Mouse (Mus musculus) Patski (cell line): ENCODE data around the gene Trim56. TPM values are rescaled to one million over a fixed set of nuclear protein-coding genes. Genes with fewer than 3 reads are reported as not detected.
A peak's percentile ranks its signal among the peaks of the same experiment; 100 is the strongest.

Source experiments
- ATAC-seq: fragments of 100-300 bp; one replicate; pipeline ENCODE4 v1.8.0; 2021
- CTCF ChIA-PET: fragments of 350-600 bp; sonication (Branson Sonifier 250); formaldehyde crosslinking; loops from one replicate; lab custom pipeline; 2022; ENCODE audit warnings: inconsistent platforms; lab: Charles Lee
- POLR2A ChIA-PET: fragments of 350-600 bp; sonication (Branson Sonifier 250); formaldehyde crosslinking; loops from one replicate; lab custom pipeline; 2022; ENCODE audit warnings: antibody characterized with exemption, inconsistent platforms; lab: Charles Lee
- DNase-seq: peaks from one replicate; pipeline ENCODE4 v3.0.0-alpha.2; 2011; ENCODE audit warnings: low read depth, low spot score
- H3K27me3 ChIP-seq: fragments of 371-371 bp; one replicate; pipeline ENCODE4 v1.5.1; 2021
- CTCF ChIP-seq: fragments of 100-300 bp; IDR thresholded peaks from one replicate; pipeline ENCODE4 v1.5.1; 2021
- in situ Hi-C: fragments of 300-500 bp; cut with MboI; formaldehyde crosslinking; loops from 3 replicates; pipeline ENCODE4 v1.11.1; 2018; ENCODE audit warnings: low pct_unique_long_range_greater_than_20kb, mixed read lengths
- polyA plus RNA-seq: library from polyadenylated mRNA; unstranded; gene quantifications from one replicate; pipeline ENCODE4 v1.2.3, GENCODE M21; 2021

The Trim56 gene
- polyA plus RNA-seq, 1 experiment from 2014 or later: 35.6 TPM

DNA sequence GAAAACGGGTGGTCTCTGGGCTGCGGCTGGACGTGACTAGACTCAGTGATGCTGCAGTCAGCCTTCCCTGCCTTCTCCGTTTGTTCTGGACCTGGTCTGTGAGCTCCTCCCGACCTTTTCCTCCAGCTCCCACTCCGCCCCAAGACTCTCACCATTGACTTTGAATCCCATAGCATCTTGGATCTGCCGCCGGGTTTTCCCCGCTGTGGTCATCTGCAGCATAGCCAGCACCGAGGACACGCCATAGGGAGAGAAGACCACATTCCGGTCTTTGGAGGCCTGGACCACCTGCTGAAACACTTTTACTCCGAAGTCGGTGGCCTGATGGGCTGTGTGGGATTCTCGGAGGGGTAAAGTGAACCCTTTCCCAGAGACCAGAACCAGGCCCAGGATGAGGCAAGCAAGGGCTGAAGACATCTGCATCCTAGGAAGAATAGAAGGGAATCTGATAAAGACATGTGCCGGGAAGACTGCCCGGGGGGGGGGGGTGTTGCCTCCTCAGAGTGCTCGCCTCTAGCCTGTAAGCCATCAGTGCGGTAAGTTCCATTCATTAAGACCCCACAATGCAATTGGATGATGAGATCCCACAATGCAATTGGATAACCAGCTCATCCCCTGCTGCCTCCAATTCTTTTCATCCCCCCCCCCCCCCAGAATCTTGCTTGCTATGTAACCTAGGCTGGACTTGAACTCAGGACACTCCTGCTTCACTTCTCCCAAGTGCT, 45.0 kb downstream of the Trim56 start:
- ATAC-seq (no peak), DNase-seq (no peak)
- CTCF ChIA-PET: interaction anchor here (1.0 to 2.5 kb wide), 4 partner anchors 18 to 57 kb away, joined by 3 to 12 read pairs (median 7); no protein-coding TSS in a partner anchor
- in situ Hi-C loops: loop anchor here (5.0 kb wide), 1 partner anchor 39 kb away; no protein-coding TSS in a partner anchor
- TF ChIP-seq CTCF: no peak
- POLR2A ChIA-PET: interaction anchor here (0.5 to 2.8 kb wide), 6 partner anchors 9 to 118 kb away, joined by 3 to 19 read pairs (median 4); partner anchors contain the start of genes Fis1 and Vgf
- H3K27me3 ChIP-seq: no peaks in the 10 kb centered on the region

GRCm38 (mm10) chr5:137068711-137069110, 47.3 kb downstream of the Trim56 start:
- POLR2A ChIA-PET: interaction anchor here (0.6 to 2.0 kb wide), 5 partner anchors 12 to 1177 kb away, joined by 3 to 6 read pairs (median 3); no protein-coding TSS in a partner anchor
- H3K27me3 ChIP-seq: no peaks in the 10 kb centered on the region
- CTCF ChIA-PET: interaction anchor here (4.7 kb wide), 1 partner anchor 35 kb away, joined by 27 read pairs; no protein-coding TSS in a partner anchor
- in situ Hi-C loops: loop anchor here (5.0 kb wide), 1 partner anchor 34 kb away; no protein-coding TSS in a partner anchor
- no peak for DNase-seq
- ATAC-seq: no peak
- TF ChIP-seq CTCF: no peak

- CTCF ChIA-PET: interaction anchor here (0.7 to 4.7 kb wide), 4 partner anchors 11 to 75 kb away, joined by 3 to 27 read pairs (median 4); no protein-coding TSS in a partner anchor
Observed at GRCm38 (mm10) chr5:137065923-137066322, 50.1 kb downstream of the Trim56 start.

GRCm38 (mm10) chr5:137065454-137065853, 50.6 kb downstream of the Trim56 start:
- TF ChIP-seq CTCF: no peak
- ATAC-seq: no peak
- no peaks in the 10 kb centered on the region for H3K27me3 ChIP-seq

More at GRCm38 (mm10) chr5:137065923-137066322, 50.1 kb downstream of the Trim56 start:
- in situ Hi-C loops: loop anchor here (5.0 kb wide), 1 partner anchor 36 kb away; no protein-coding TSS in a partner anchor
- H3K27me3 ChIP-seq: no peaks in the 10 kb centered on the region
- POLR2A ChIA-PET: no interaction called here
- no peak for ATAC-seq
- no peak for TF ChIP-seq CTCF
- DNase-seq: no peak

GRCm38 (mm10) chr5:137062601-137063000, 53.4 kb downstream of the Trim56 start:
- TF ChIP-seq CTCF: no peak
- in situ Hi-C loops: no loop called here
- CTCF ChIA-PET: interaction anchor here (1.4 kb wide), 1 partner anchor 42 kb away, joined by 4 read pairs; no protein-coding TSS in a partner anchor
- POLR2A ChIA-PET: interaction anchor here (1.3 to 2.6 kb wide), 3 partner anchors 36 to 44 kb away, joined by 3 to 8 read pairs (median 4); no protein-coding TSS in a partner anchor
- no peaks in the 10 kb centered on the region for H3K27me3 ChIP-seq
- DNase-seq (no peak), ATAC-seq (no peak)

More at GRCm38 (mm10) chr5:137065454-137065853, 50.6 kb downstream of the Trim56 start:
- ChIA-PET CTCF (interaction anchor here (0.7 to 4.7 kb wide), 4 partner anchors 11 to 75 kb away, joined by 3 to 27 read pairs (median 4); no protein-coding TSS in a partner anchor), POLR2A (interaction anchor here (0.7 to 0.8 kb wide), 2 partner anchors 10 to 28 kb away, joined by 3 to 4 read pairs; no protein-coding TSS in a partner anchor)
- in situ Hi-C loops: loop anchor here (5.0 kb wide), 1 partner anchor 37 kb away; no protein-coding TSS in a partner anchor
- no peak for DNase-seq

- DNase-seq (no peak), ATAC-seq (peak; percentile 40)
- POLR2A ChIA-PET: interaction anchor here (1.3 to 2.6 kb wide), 2 partner anchors 37 to 41 kb away, joined by 4 to 8 read pairs; no protein-coding TSS in a partner anchor
- CTCF ChIA-PET: interaction anchor here (1.3 to 2.5 kb wide), 3 partner anchors 9 to 43 kb away, joined by 4 to 7 read pairs (median 4); no protein-coding TSS in a partner anchor
- no peaks in the 10 kb centered on the region for H3K27me3 ChIP-seq
- in situ Hi-C loops: no loop called here
- no peak for TF ChIP-seq CTCF
Observed at GRCm38 (mm10) chr5:137061809-137062481, 54.1 kb downstream of the Trim56 start.

Other genes with a start within 250 kb of the Trim56 start
- 0.09 TPM for gene Col26a1, start 233.0 kb downstream of the Trim56 start, polyA plus RNA-seq
- gene Ift22, start 208.1 kb downstream of the Trim56 start, polyA plus RNA-seq: 73.2 TPM
- 280 TPM for gene Fis1, start 162.9 kb downstream of the Trim56 start, polyA plus RNA-seq
- 0.22 TPM for gene Cldn15, start 149.6 kb downstream of the Trim56 start, polyA plus RNA-seq
- gene Plod3, start 129.2 kb downstream of the Trim56 start, polyA plus RNA-seq: 202 TPM
- 99.6 TPM for gene Znhit1, start 128.2 kb downstream of the Trim56 start, polyA plus RNA-seq
- 0.89 TPM for gene Vgf, start 89.8 kb downstream of the Trim56 start, polyA plus RNA-seq
- gene Ap1s1, start 70.1 kb downstream of the Trim56 start, polyA plus RNA-seq: 240 TPM
- 151 TPM for gene Serpine1, start 43.9 kb downstream of the Trim56 start, polyA plus RNA-seq
- not detected for gene Muc3, start 33.1 kb upstream of the Trim56 start, polyA plus RNA-seq
- not detected for gene Muc3a, start 96.2 kb upstream of the Trim56 start, polyA plus RNA-seq
- gene Ache, start 171.3 kb upstream of the Trim56 start, polyA plus RNA-seq: 1.8 TPM
- gene Ufsp1, start 178.4 kb upstream of the Trim56 start, polyA plus RNA-seq: 13.0 TPM
- gene Srrt, start 191.5 kb upstream of the Trim56 start, polyA plus RNA-seq: 268 TPM
- gene Trip6, start 198.2 kb upstream of the Trim56 start, polyA plus RNA-seq: 155 TPM
- 27.5 TPM for gene Slc12a9, start 217.4 kb upstream of the Trim56 start, polyA plus RNA-seq
- 109 TPM for gene Ephb4, start 233.9 kb upstream of the Trim56 start, polyA plus RNA-seq